In the genomic region with DNA sequence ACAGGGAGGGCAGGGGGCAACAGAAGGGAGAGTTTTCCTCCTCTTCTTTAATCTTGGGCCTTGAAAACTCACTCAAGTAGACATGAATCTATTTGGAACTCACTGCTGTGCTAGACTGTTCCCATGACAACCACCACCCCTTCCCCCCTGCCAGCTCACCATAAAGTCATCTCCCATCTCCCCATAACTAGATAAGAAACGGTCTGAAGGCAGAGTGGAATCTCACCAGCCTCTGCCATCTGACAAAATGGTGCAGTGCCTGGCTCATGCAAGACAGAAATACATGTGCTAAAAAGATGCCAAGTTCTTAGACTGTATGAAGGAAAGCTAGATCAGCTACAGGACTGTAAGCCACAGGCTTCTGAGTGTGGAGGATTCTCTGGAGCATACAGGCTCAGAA, we compare ENCODE assay signal across 21 mouse cellular contexts.
DNase-seq lines count a peak whose midpoint lies in the region; ATAC-seq lines count a peak whose summit lies in the region.
"Had no signal": no experiment of that assay in that cellular context is flagged by ENCODE, and none has a peak within 500 bp of the region (broad histone marks: within the 10 kb centered on the region; RNA-seq: fewer than 3 reads in every experiment).

No protein-coding gene starts in this region.

- no peak overlapping the region for H3K9ac ChIP-seq in intestine, embryonic 15.5 days
- H3K9ac ChIP-seq: forebrain, embryonic 13.5 days; hindbrain, embryonic 14.5 days had no signal

- H3K27me3 ChIP-seq in intestine, embryonic 15.5 days (replicated peaks), result no peaks in the 10 kb centered on the region
- H3K27me3 ChIP-seq: forebrain, embryonic 13.5 days had no signal

- intact Hi-C loops in left cerebral cortex, postnatal 36 days (cut with DNase I), result no loop called here

- H3K4me1 ChIP-seq in intestine, embryonic 15.5 days (replicated peaks), result no peaks in the 10 kb centered on the region; the same call in 1 of the 2 replicates
- H3K4me1 ChIP-seq: limb, embryonic 10.5 days had no signal

- no peak overlapping the region for H3K4me3 ChIP-seq in intestine, embryonic 15.5 days (replicated peaks)
- H3K4me3 ChIP-seq: forebrain, embryonic 13.5 days; limb, embryonic 10.5 days had no signal

- no peak overlapping the region for H3K27ac ChIP-seq in intestine, embryonic 15.5 days
- H3K27ac ChIP-seq: forebrain, embryonic 13.5 days; hindbrain, embryonic 14.5 days; kidney, postnatal 0 days; limb, embryonic 10.5 days had no signal

- no peaks in the 10 kb centered on the region for H3K36me3 ChIP-seq in intestine, embryonic 15.5 days
- H3K36me3 ChIP-seq: G1E; limb, embryonic 10.5 days had no signal

- H3K4me2 ChIP-seq in intestine, embryonic 15.5 days (replicated peaks), result no peak overlapping the region
- H3K4me2 ChIP-seq: forebrain, embryonic 13.5 days; hindbrain, embryonic 14.5 days; liver, embryonic 11.5 days had no signal

- no peak for ATAC-seq in intestine, embryonic 15.5 days
- ATAC-seq: CD4-positive, CD25-positive, alpha-beta regulatory T cell, adult 4 months; forebrain, embryonic 13.5 days; intestine, embryonic 16.5 days had no signal

- H3K9me3 ChIP-seq in intestine, embryonic 15.5 days, result no peaks in the 10 kb centered on the region
- H3K9me3 ChIP-seq: forebrain, embryonic 13.5 days; limb, embryonic 10.5 days had no signal

- 22% methylated on average over 1 of the region's 1 CpGs for WGBS in intestine, embryonic 15.5 days

- peak; percentile 10 to 24 for DNase-seq in layer of hippocampus, adult 18-20 months (ENCODE audit: low spot score in 2 of 2)
- DNase-seq in layer of hippocampus, postnatal 10 days (ENCODE audit: low spot score in 2 of 2), result no peak
- DNase-seq in Muller cell, postnatal 12 days (ENCODE audit: inconsistent ontology term), result peak; percentile 30
- peak; percentile 83 for DNase-seq in brain, adult 2 months (ENCODE audit: low read depth, low spot score)
- DNase-seq in left cerebral cortex, postnatal 36 days (ENCODE audit: low spot score in 2 of 2), result peak; percentile 31 to 41
- DNase-seq in kidney, adult 8-10 months, result no peak
- DNase-seq: adrenal gland, postnatal 25 days; cerebellum, adult 9-11 months; gastrocnemius, postnatal 10 days; heart, postnatal 10 days; lung, adult 2 months; lung, postnatal 36 days had no signal

Comparison
In these comparisons a context has a peak if more than half of its experiments do, and no peak if none do; other contexts are left out.
1. DNase-seq: peak in layer of hippocampus, adult 18-20 months (2 of 2), Muller cell, postnatal 12 days (single experiment), brain, adult 2 months (single experiment) and left cerebral cortex, postnatal 36 days (2 of 2); none in layer of hippocampus, postnatal 10 days (0 of 2) and kidney, adult 8-10 months (0 of 2).